Comparison of ENCODE assay signal across 8 mouse cellular contexts in genomic region chr15:96638173-96638572, GRCm38 (mm10). TPM values are rescaled to one million over a fixed set of nuclear protein-coding genes. Genes with fewer than 3 reads are reported as not detected.
DNase-seq lines count a peak whose midpoint lies in the region; ATAC-seq lines count a peak whose summit lies in the region.

No protein-coding gene starts in this region.

- no peak overlapping the region for H3K4me3 ChIP-seq in kidney, embryonic 14.5 days (ENCODE audit: low read length)
- no peak overlapping the region for H3K4me3 ChIP-seq in heart, embryonic 15.5 days

- H3K27me3 ChIP-seq in kidney, embryonic 14.5 days (ENCODE audit: control insufficient read depth, insufficient read depth, low read length) = no peaks in the 10 kb centered on the region
- H3K27me3 ChIP-seq in heart, embryonic 15.5 days = no peaks in the 10 kb centered on the region

- peak overlapping the region; percentile 4 for H3K4me2 ChIP-seq in kidney, embryonic 14.5 days (replicated peaks; ENCODE audit: low read depth, low read length)
- H3K4me2 ChIP-seq in heart, embryonic 15.5 days = no peak overlapping the region; the same call in 1 of the 2 replicates

- H3K9ac ChIP-seq in kidney, embryonic 14.5 days (ENCODE audit: low read depth, low read length) = no peak overlapping the region
- H3K9ac ChIP-seq in heart, embryonic 15.5 days = no peak overlapping the region

- H3K4me1 ChIP-seq in kidney, embryonic 14.5 days (ENCODE audit: control insufficient read depth, insufficient read depth, low read length) = peaks cover 15% of the 10 kb centered on the region; the same call in 1 of the 2 replicates
- H3K4me1 ChIP-seq in heart, embryonic 15.5 days (replicated peaks) = peaks cover 32% of the 10 kb centered on the region

- no peak overlapping the region for H3K27ac ChIP-seq in kidney, embryonic 14.5 days (ENCODE audit: low read depth, low read length)
- peak overlapping the region; percentile 4; the same call in 1 of the 2 replicates for H3K27ac ChIP-seq in heart, embryonic 15.5 days

- H3K9me3 ChIP-seq in kidney, embryonic 14.5 days (ENCODE audit: control insufficient read depth, low read length) = no peaks in the 10 kb centered on the region
- no peaks in the 10 kb centered on the region for H3K9me3 ChIP-seq in heart, embryonic 15.5 days (replicated peaks)

- WGBS in kidney, embryonic 14.5 days = 30% methylated on average over 10 of the region's 10 CpGs
- WGBS in heart, embryonic 15.5 days = 54% methylated on average over 10 of the region's 10 CpGs

- no peak for DNase-seq in kidney, adult 11 months
- peak; percentile 52 for DNase-seq in Muller cell, postnatal 12 days (ENCODE audit: inconsistent ontology term)
- peak; percentile 62 for DNase-seq in lung, postnatal 36 days
- DNase-seq in thymus, postnatal 10 days (ENCODE audit: low spot score in 2 of 2) = peak; percentile 40 to 41
- DNase-seq in c-Kit-positive CD71-positive TER-119-positive erythroid progenitor cells, embryonic 14.5 days (ENCODE audit: low spot score) = no peak
- DNase-seq in urinary bladder, adult 18-20 months (ENCODE audit: low spot score in 2 of 2) = no peak

- no peak for ATAC-seq in kidney, embryonic 14.5 days (ENCODE audit: low FRiP score, low TSS enrichment)
- no peak for ATAC-seq in heart, embryonic 15.5 days (replicated peaks; ENCODE audit: insufficient number of reproducible peaks, insufficient read depth, low FRiP score, low read depth)

- no peaks in the 10 kb centered on the region; the same call in 1 of the 2 replicates for H3K36me3 ChIP-seq in kidney, embryonic 14.5 days (ENCODE audit: control insufficient read depth, insufficient read depth, low read length)
- H3K36me3 ChIP-seq in heart, embryonic 15.5 days = peaks cover 8% of the 10 kb centered on the region; the same call in 1 of the 2 replicates

RNA-seq across cellular contexts. Expression of gene Slc38a1, which starts 4.5 kb away (rescaled TPM):
- 75.4 and 98.8 TPM in 2 replicates for polyA plus RNA-seq in kidney, embryonic 14.5 days (2014; fragmentation: Nextera tagmentation; extraction: Ambion mirVana)
- polyA plus RNA-seq in heart, embryonic 15.5 days (2015; fragmentation: Nextera tagmentation; extraction: Ambion mirVana) = 66.1 and 67.8 TPM in 2 replicates

Comparison
In these comparisons a context has a peak if more than half of its experiments do, and no peak if none do; other contexts are left out.
1. DNase-seq: peak in Muller cell, postnatal 12 days (single experiment), lung, postnatal 36 days (single experiment) and thymus, postnatal 10 days (2 of 2); none in kidney, adult 11 months (single experiment), c-Kit-positive CD71-positive TER-119-positive erythroid progenitor cells, embryonic 14.5 days (single experiment) and urinary bladder, adult 18-20 months (0 of 2).